Mouse (Mus musculus) splenic B cell, adult 2 months (primary cell): ENCODE measurements around the gene Psmd11.

Experiments
- DNase-seq: peaks from one replicate; pipeline ENCODE4 v3.0.0-alpha.2; 2011; ENCODE audit warnings: low read depth, low spot score
- H3K27me3 ChIP-seq: 2 replicates; pipeline ENCODE4 v1.6.1; 2012; ENCODE audit warnings: mild to moderate bottlenecking, low read length, moderate library complexity, mixed read lengths; ENCODE audit not compliant: control insufficient read depth, poor library complexity, insufficient read depth, severe bottlenecking
- H3K36me3 ChIP-seq: 2 replicates; pipeline ENCODE4 v1.6.1; 2012; ENCODE audit warnings: mild to moderate bottlenecking, low read length, moderate library complexity, mixed read lengths; ENCODE audit not compliant: control insufficient read depth, poor library complexity, insufficient read depth, severe bottlenecking

Gene Psmd11

GRCm38 (mm10) chr11:80499550-80499952, 71.1 kb downstream of the Psmd11 start:
- Histone ChIP-seq H3K36me3 (no peaks in the 10 kb centered on the region), H3K27me3 (no peaks in the 10 kb centered on the region)
- DNase-seq, result no peak

GRCm38 (mm10) chr11:80503281-80503680, 74.9 kb downstream of the Psmd11 start:
- Histone ChIP-seq H3K36me3 (no peaks in the 10 kb centered on the region), H3K27me3 (no peaks in the 10 kb centered on the region)
- no peak for DNase-seq

GRCm38 (mm10) chr11:80503726-80504452, 75.5 kb downstream of the Psmd11 start:
- H3K36me3 ChIP-seq, result no peaks in the 10 kb centered on the region
- DNase-seq, result peak; percentile 69
- H3K27me3 ChIP-seq, result no peaks in the 10 kb centered on the region

- no peaks in the 10 kb centered on the region for H3K36me3 ChIP-seq
- no peaks in the 10 kb centered on the region for H3K27me3 ChIP-seq
- DNase-seq, result peak; percentile 55
These were observed 76.3 kb downstream of the Psmd11 start for GRCm38 (mm10) chr11:80504519-80505385.

- Histone ChIP-seq H3K27me3 (no peaks in the 10 kb centered on the region), H3K36me3 (no peaks in the 10 kb centered on the region)
- DNase-seq, result no peak
These were observed 77.2 kb downstream of the Psmd11 start for GRCm38 (mm10) chr11:80505581-80505980.

- DNase-seq, result no peak
These were observed 78.1 kb downstream of the Psmd11 start for GRCm38 (mm10) chr11:80506483-80506882.

GRCm38 (mm10) chr11:80507791-80508190, 79.4 kb downstream of the Psmd11 start:
- H3K27me3 ChIP-seq, result no peaks in the 10 kb centered on the region
- peak; percentile 78 for DNase-seq
- no peaks in the 10 kb centered on the region for H3K36me3 ChIP-seq

More at GRCm38 (mm10) chr11:80506483-80506882, 78.1 kb downstream of the Psmd11 start:
- H3K36me3 ChIP-seq, result no peaks in the 10 kb centered on the region
- no peaks in the 10 kb centered on the region for H3K27me3 ChIP-seq

- peak; percentile 90 for DNase-seq
- Histone ChIP-seq H3K27me3 (no peaks in the 10 kb centered on the region), H3K36me3 (no peaks in the 10 kb centered on the region)
These were observed 80.2 kb downstream of the Psmd11 start for GRCm38 (mm10) chr11:80508361-80509175.

- DNase-seq, result no peak
- no peaks in the 10 kb centered on the region for H3K36me3 ChIP-seq
- H3K27me3 ChIP-seq, result no peaks in the 10 kb centered on the region
These were observed 80.7 kb downstream of the Psmd11 start for GRCm38 (mm10) chr11:80509176-80509506.

- H3K36me3 ChIP-seq, result no peaks in the 10 kb centered on the region
- no peaks in the 10 kb centered on the region for H3K27me3 ChIP-seq
- peak; percentile 24 for DNase-seq
These were observed 81.7 kb downstream of the Psmd11 start for GRCm38 (mm10) chr11:80510124-80510523.

- no peaks in the 10 kb centered on the region for H3K27me3 ChIP-seq
- peak; percentile 60 for DNase-seq
These were observed 84.1 kb downstream of the Psmd11 start for GRCm38 (mm10) chr11:80512313-80513056.

GRCm38 (mm10) chr11:80513796-80514195, 85.4 kb downstream of the Psmd11 start:
- peak; percentile 46 for DNase-seq
- Histone ChIP-seq H3K27me3 (no peaks in the 10 kb centered on the region), H3K36me3 (no peaks in the 10 kb centered on the region)

More at GRCm38 (mm10) chr11:80512313-80513056, 84.1 kb downstream of the Psmd11 start:
- H3K36me3 ChIP-seq, result no peaks in the 10 kb centered on the region

GRCm38 (mm10) chr11:80515346-80515745, 86.9 kb downstream of the Psmd11 start:
- no peaks in the 10 kb centered on the region for H3K36me3 ChIP-seq
- H3K27me3 ChIP-seq, result no peaks in the 10 kb centered on the region
- no peak for DNase-seq

GRCm38 (mm10) chr11:80515895-80516294, 87.5 kb downstream of the Psmd11 start:
- no peak for DNase-seq

More at GRCm38 (mm10) chr11:80515895-80516294, 87.5 kb downstream of the Psmd11 start:
- H3K36me3 ChIP-seq, result no peaks in the 10 kb centered on the region
- no peaks in the 10 kb centered on the region for H3K27me3 ChIP-seq
